Mouse (Mus musculus): ENCODE results near the gene Rapgef1.

GRCm38 (mm10) chr2:29731545-29731944, 112.0 kb downstream of the Rapgef1 start:
- no peak for TF ChIP-seq POLR2A (IDR thresholded peaks at IDR 0.05; ENCODE audit: low read depth, low read length)
- TF ChIP-seq CTCF (IDR thresholded peaks at IDR 0.05; ENCODE audit: extremely low read depth, insufficient read depth, insufficient read length, insufficient replicate concordance): peak; percentile 55; the same call in 1 of the 2 replicates

All from spleen, adult 2 months (tissue).